Mouse (Mus musculus): ENCODE results near the gene Dnase2a.

Dnase2a gene
- long read RNA-seq, experiment 1, transcript Dnase2a-207 (3 exons, 1,118 nt): major isoform, 5 of 10 reads
- long read RNA-seq, experiment 1, partial matches to known transcripts: 1 of 10 reads
- long read RNA-seq, experiment 1, other reads (novel, unspliced or antisense): 3 of 10 reads
- long read RNA-seq, experiment 2, transcript Dnase2a-207 (3 exons, 1,118 nt): major isoform, 13 of 18 reads
- long read RNA-seq, experiment 2, partial matches to known transcripts: 3 of 18 reads
- long read RNA-seq, experiment 2, other reads (novel, unspliced or antisense): 1 of 18 reads

GRCm38 (mm10) chr8:84908421-84909161, at the start of gene Dnase2a:
TSS of gene Dnase2a (plus strand) at chr8:84908560.
- intact Hi-C loops (cut with DNase I): no loop called here

DNA sequence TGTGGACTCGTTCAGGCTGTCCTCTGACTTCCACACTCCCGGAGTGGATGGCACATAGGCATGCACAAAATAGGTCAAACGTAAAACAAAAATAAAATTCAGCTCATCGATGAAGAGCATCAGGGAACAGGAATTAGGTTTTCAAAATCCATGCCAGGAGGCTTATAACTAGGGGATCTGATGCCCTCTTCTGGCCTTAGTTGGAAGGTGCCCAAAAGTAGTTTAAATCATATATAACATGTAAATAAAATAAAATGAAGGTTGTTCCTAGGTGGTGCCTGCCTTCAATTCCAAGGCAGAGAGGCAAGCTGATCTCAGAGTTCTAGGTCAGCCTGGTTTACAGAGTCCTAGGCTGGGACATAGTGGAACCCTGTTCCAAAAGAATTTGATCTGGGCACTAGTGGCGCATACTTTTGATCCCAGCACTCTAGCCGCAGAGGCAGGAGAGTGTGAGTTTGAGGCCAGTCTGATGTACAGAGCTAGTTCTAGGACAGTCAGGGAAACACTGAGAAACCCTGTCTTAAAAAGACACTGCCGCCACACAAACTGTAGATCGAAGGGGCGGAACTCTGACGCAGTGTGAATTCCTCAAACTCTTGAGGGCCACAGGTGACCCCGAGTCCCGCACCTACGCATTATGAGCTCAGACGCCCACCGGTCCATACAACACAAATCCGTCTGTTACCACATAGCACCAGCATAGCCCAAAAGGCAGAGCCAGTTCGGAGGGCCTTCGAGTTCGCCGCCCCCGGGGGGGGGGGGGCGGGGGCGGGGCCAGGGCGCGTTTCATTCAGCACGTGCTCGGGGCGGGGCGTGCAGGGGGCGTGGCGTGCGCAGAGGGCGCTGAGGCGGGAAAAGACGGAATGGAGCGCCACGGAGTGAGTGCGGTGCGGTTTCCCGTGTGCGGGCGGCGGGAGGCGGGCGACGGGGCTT, 36.7 kb upstream of the Dnase2a start, which contains the start of gene Syce2:
Gene Syce2, plus strand, starts transcription at position 736 of the 933 bp plus-strand sequence.
- intact Hi-C loops (cut with DNase I): no loop called here

DNA sequence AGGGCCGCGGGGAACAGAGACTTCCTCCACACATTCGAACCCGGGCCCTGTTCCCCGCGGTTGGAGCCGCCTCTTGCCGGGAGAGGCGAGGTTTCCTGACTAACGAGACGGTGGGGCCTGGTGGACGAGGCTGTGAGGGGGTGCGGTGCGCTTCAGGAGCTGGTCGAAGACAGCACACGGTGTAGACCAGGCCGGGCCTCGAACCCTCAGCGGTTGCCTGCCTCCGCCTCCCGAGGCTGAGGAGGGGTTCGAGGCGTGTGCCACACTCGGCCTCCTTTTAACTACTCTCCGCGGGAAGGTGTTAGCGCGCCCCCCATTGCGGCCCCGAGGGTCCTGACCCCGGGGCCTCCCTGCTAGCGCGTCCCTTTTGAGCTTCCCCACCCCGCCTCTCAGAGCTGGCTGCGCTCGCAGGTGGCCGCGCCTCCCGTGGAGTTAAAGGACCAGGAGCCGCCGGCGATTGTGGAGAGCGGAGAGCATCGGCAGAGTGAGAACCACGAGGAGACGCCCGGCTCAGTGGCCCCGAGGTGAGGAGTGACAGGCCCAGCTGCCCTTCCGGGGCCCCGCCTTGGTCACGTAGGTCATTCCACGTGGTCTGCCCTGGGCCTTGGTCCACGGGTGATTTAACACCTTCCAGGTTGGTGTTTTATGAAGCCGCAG, 35.9 kb upstream of the Dnase2a start:
- intact Hi-C loops (cut with DNase I): no loop called here

- intact Hi-C loops (cut with DNase I): no loop called here
Measured at GRCm38 (mm10) chr8:84873016-84873415, 35.3 kb upstream of the Dnase2a start.

GRCm38 (mm10) chr8:84874339-84874738, 34.0 kb upstream of the Dnase2a start:
- intact Hi-C loops (cut with DNase I): no loop called here

DNA sequence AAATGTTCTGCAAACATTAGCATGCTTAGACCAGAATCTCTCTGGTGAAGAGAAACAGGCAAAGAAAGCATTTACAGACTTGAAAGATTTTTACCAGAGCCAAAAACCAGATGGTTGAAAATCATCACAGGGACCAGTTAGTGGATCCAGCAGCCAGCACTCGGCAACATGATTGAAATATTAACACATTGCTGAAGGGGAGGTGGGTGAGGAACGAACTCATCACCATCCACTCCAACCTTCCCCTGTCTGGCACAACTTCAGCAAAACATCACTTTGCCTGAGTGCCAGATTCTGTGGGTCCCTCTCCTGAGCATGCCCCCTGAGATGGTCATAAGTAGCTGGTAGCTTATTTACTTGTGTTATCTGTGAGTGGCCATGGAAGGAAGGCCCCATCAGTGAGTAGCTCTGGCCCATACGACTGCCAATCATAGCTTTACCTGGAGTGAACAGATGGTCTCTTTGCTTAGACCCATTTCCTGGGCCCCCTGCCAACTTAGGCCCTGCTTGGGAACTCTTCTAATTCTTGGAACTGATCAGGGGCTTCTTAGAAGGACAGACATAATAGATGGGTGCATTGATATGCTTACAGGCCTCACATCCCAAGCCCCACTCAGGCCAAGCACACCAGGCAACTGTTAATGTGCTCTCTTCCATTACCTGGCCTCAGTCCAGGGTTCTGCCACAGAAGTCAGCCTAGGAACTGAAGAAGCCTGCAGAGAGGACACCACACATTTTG, 30.9 kb upstream of the Dnase2a start:
- intact Hi-C loops (cut with DNase I): no loop called here

DNA sequence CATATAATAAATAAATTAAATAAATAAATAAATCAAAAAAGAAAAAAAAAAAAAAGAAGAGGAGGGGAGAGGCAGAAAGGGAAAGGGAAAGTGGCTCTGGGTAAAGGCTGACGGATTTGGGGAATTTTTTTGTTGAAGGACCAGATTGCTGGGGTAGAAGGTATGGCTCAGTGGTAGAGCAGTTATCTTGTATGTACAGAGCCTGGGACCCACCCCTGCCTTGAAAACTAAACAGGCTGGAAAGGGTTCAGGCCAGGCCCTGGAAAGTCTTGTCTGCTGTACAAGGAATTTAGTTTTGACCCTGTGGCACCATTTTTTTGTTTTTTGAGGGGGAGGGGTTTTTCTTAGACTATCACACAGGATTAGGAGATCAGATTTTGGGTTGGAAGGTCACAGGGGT, 29.4 kb upstream of the Dnase2a start:
- intact Hi-C loops (cut with DNase I): no loop called here

DNA sequence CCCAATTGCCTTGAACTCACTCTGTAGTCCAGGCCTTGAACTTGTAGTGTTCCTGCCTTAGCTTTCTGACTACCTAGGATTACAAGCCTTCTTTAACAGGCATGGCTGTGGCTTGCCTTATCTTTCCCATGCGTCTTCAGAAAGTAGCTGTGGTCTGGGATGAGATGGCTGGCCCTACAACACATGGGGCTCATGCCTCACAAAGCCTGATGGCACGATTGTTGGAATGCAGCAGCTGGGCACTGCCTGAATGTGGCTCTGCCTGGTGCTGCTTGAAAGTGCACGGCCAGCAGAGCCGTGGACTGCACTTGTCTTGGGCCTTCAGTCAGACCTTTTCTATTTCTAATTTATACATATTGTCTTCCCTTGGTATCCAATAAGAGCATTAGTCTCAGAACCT, 23.6 kb upstream of the Dnase2a start:
- intact Hi-C loops (cut with DNase I): no loop called here

- intact Hi-C loops (cut with DNase I): no loop called here
Measured at GRCm38 (mm10) chr8:84888280-84888679, 20.1 kb upstream of the Dnase2a start.

- intact Hi-C loops (cut with DNase I): no loop called here
Measured at GRCm38 (mm10) chr8:84889141-84889540, 19.2 kb upstream of the Dnase2a start.

DNA sequence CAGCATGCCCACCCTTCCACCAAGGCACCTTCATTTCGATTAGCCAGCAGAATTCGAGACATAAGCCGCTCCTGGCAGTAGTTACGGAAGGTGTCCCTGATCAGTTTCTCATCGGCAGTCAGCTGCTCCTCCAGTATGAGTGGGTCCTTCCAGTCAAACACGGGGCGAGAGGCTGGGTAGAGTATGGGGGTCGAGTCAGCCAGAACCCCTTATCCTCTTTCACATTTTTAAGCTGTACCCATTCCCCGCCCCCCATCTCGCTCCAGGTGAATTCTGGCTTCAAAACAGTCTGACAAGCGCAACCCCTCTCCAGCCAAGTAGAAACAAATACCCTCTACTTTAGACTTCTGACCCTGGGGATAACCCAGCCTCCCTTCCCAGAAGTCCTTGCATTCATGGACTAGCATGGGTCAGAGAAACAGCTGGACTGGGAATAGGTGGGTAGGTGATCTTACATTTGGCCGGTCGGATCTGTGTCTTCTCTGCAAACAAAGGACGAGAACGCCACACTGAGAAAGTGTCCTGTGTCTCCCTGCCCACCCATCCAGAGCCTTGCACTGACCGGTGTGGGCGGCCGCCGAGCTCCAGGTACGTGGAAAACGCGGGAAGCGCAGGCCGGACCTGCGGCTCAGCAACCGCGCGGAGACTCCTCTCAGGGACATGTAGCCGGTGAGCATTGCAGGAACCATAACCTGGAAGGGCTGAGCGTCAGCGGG, 15.2 kb upstream of the Dnase2a start:
- intact Hi-C loops (cut with DNase I): no loop called here

DNA sequence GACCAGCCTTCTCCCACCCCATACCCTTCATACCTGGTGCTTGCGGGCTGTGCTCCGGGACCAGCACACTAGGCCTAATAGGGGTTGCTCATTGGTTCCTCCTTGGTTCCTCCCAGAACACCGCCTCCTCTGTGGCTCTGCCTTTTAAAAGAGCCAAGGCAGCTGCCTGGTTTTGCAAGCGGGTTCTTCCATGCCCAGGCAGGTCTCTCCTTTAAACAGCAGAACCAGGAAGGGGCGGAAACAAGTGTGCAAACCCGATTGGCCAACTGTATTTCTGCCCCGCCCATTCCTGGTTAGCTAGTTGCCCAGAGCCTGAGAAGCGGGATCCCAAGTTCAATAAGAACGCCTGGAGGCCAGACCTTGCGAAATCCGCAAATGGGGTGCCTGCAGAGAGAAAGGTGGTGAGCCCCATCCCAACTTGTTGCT, 14.6 kb upstream of the Dnase2a start, which contains the start of gene Gcdh:
Gene Gcdh, minus strand, starts transcription at position 213 of the 426 bp plus-strand sequence.
- intact Hi-C loops (cut with DNase I): no loop called here

DNA sequence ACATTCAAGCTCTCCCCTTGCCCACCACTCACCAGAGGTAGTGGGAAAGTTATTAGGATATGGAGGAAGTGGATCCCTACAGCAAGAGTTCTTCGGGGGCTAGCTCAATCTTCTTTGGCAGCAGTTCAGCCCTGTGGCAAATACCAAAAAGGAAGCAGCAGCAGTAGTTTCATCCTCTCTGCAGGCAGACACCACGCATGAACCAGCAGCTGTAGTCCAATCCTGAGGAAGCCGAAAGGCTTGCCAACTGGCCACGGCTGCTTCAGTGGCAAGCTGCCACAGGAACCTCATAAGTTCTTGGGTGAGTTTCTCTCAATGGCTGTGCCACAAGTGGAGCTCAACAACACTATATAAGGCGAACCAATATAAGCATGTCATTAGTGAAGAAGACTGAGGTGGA, 12.4 kb upstream of the Dnase2a start:
- intact Hi-C loops (cut with DNase I): no loop called here

- intact Hi-C loops (cut with DNase I): no loop called here
Measured at GRCm38 (mm10) chr8:84901071-84901470, 7.3 kb upstream of the Dnase2a start.

GRCm38 (mm10) chr8:84901752-84902151, 6.6 kb upstream of the Dnase2a start, which contains the start of gene Klf1:
TSS of gene Klf1 (plus strand) at chr8:84901928.
- intact Hi-C loops (cut with DNase I): no loop called here

GRCm38 (mm10) chr8:84902367-84902919, 5.9 kb upstream of the Dnase2a start:
- intact Hi-C loops (cut with DNase I): no loop called here

DNA sequence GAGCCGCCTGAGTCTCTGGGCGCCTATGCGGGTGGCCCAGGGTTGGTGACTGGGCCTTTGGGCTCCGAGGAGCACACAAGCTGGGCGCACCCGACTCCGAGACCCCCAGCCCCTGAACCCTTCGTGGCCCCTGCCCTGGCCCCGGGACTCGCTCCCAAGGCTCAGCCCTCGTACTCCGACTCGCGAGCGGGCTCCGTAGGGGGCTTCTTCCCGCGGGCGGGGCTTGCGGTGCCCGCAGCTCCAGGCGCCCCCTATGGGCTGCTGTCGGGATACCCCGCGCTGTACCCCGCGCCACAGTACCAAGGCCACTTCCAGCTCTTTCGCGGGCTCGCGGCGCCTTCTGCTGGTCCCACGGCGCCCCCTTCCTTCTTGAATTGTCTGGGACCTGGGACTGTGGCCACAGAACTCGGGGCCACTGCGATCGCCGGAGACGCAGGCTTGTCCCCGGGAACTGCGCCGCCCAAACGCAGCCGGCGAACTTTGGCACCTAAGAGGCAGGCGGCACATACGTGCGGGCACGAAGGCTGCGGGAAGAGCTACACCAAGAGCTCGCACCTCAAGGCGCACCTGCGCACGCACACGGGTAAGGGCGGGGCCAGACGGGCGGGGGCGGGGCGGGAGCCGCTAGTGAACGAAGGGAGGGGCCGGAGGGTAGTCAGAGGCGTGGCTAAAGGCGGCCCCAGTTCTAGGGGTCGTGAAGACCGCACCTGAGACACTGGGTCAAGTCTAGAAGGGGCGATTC, 5.3 kb upstream of the Dnase2a start:
- intact Hi-C loops (cut with DNase I): no loop called here

GRCm38 (mm10) chr8:84904351-84904750, 4.0 kb upstream of the Dnase2a start:
- intact Hi-C loops (cut with DNase I): no loop called here

- intact Hi-C loops (cut with DNase I): no loop called here
Measured at GRCm38 (mm10) chr8:84907037-84907436, 1.3 kb upstream of the Dnase2a start.
